9 mouse cellular contexts compared by ENCODE assay signal in genomic region chr8:87199461-87200131, GRCm38 (mm10).
A peak's percentile ranks its signal among the peaks of the same experiment; 100 is the strongest.
DNase-seq lines count a peak whose midpoint lies in the region; ATAC-seq lines count a peak whose summit lies in the region.
"Had no signal": no experiment of that assay in that cellular context is flagged by ENCODE, and none has a peak within 500 bp of the region (broad histone marks: within the 10 kb centered on the region; RNA-seq: fewer than 3 reads in every experiment).

No protein-coding gene starts in this region.

- peaks cover 4% of the 10 kb centered on the region; the same call in 1 of the 2 replicates for H3K27me3 ChIP-seq in limb, embryonic 13.5 days

- ATAC-seq in limb, embryonic 13.5 days (ENCODE audit: low FRiP score, low read depth): peak; percentile 70
- no peak for ATAC-seq in activated CD4-positive, CD25-positive, alpha-beta regulatory T cell, adult 4 months

- no peak overlapping the region for H3K4me3 ChIP-seq in limb, embryonic 13.5 days

- H3K9me3 ChIP-seq in limb, embryonic 13.5 days: no peaks in the 10 kb centered on the region

- WGBS in limb, embryonic 13.5 days: 3% methylated on average over 8 of the region's 8 CpGs

- peak; percentile 34 for DNase-seq in cerebellum, adult 9-11 months
- DNase-seq in cerebellum, adult 9-10 months: no peak
- DNase-seq in urinary bladder, postnatal 14 days (ENCODE audit: low spot score): peak; percentile 5
- no peak for DNase-seq in urinary bladder, postnatal 25 days (ENCODE audit: low spot score)
- peak; percentile 60 for DNase-seq in yolk sac, embryonic 10.5 days (ENCODE audit: low spot score)
- no peak for DNase-seq in spleen, postnatal 4 days (ENCODE audit: low spot score in 2 of 2)
- DNase-seq: layer of hippocampus, adult 9-11 months had no signal

- H3K27ac ChIP-seq in limb, embryonic 13.5 days: no peak overlapping the region

- peaks cover 41% of the 10 kb centered on the region for H3K4me1 ChIP-seq in limb, embryonic 13.5 days

- no peaks in the 10 kb centered on the region for H3K36me3 ChIP-seq in limb, embryonic 13.5 days

- H3K9ac ChIP-seq in limb, embryonic 13.5 days: 0 out of 2 replicates have a peak overlapping the region, but pooled peaks have one; percentile 8

- H3K4me2 ChIP-seq in limb, embryonic 13.5 days (replicated peaks): peak overlapping the region; percentile 46

Comparison
In these comparisons a context has a peak if more than half of its experiments do, and no peak if none do; other contexts are left out.
1. DNase-seq: peak in cerebellum, adult 9-11 months (single experiment), urinary bladder, postnatal 14 days (single experiment) and yolk sac, embryonic 10.5 days (single experiment); none in cerebellum, adult 9-10 months (single experiment), urinary bladder, postnatal 25 days (single experiment) and spleen, postnatal 4 days (0 of 2).